Mouse (Mus musculus) bone marrow, adult 2 months (tissue): ENCODE measurements around the gene Fam216a.

Source experiments
- CTCF ChIP-seq: fragments of 200-500 bp; IDR thresholded peaks from 2 replicates; pipeline ENCODE4 v1.5.1; 2011; ENCODE audit warnings: low read length, control low read depth; ENCODE audit not compliant: control insufficient read depth, insufficient read depth
- POLR2A ChIP-seq: fragments of 200-500 bp; IDR thresholded peaks from 2 replicates; pipeline ENCODE4 v1.6.1; 2011; ENCODE audit warnings: low read depth, mild to moderate bottlenecking, control low read depth, low read length, borderline replicate concordance; ENCODE audit not compliant: control insufficient read depth

DNA sequence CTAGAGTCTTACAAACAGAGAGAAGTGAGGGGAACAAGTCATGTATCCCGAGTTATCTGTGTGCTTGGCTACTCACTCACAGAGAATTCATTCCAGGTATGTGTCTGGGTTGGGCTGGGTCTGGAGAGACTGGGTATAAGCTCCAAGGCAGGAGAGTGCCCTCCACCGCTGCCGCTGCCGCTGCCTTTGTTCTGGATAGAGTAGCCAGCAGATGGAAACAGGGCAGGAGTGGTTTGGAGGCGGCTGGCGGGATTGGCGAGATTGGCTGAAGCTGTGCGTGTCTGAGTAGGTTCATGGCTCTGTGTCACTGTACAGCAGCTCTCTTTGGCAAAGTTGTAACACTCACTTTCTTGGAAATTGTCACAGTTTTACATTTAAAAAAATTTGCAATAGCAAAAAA lies 48.6 kb downstream of the Fam216a start:
- no peak for TF ChIP-seq POLR2A
- TF ChIP-seq CTCF, result no peak
